Mouse (Mus musculus): ENCODE results near the gene Dars.

Dars gene

GRCm38 (mm10) chr1:128416584-128417532 is at the start of gene Dars:
Gene Dars, minus strand, starts transcription at chr1:128417368.
- peak; percentile 96 for DNase-seq (ENCODE audit: low read depth)

- no peak for DNase-seq (ENCODE audit: low read depth)
These were observed 49.7 kb upstream of the Dars start for GRCm38 (mm10) chr1:128466828-128467227.

GRCm38 (mm10) chr1:128463478-128463877 is 46.3 kb upstream of the Dars start:
- DNase-seq (ENCODE audit: low read depth): no peak

- DNase-seq (ENCODE audit: low read depth): no peak
These were observed 45.2 kb upstream of the Dars start for GRCm38 (mm10) chr1:128462389-128462788.

GRCm38 (mm10) chr1:128460780-128461179 is 43.6 kb upstream of the Dars start:
- DNase-seq (ENCODE audit: low read depth): no peak

GRCm38 (mm10) chr1:128459439-128459838 is 42.3 kb upstream of the Dars start:
- no peak for DNase-seq (ENCODE audit: low read depth)

- no peak for DNase-seq (ENCODE audit: low read depth)
These were observed 41.8 kb upstream of the Dars start for GRCm38 (mm10) chr1:128459011-128459410.

- DNase-seq (ENCODE audit: low read depth): no peak
These were observed 39.8 kb upstream of the Dars start for GRCm38 (mm10) chr1:128456844-128457445.

GRCm38 (mm10) chr1:128456271-128456670 is 39.1 kb upstream of the Dars start:
- DNase-seq (ENCODE audit: low read depth): no peak

- no peak for DNase-seq (ENCODE audit: low read depth)
These were observed 35.0 kb upstream of the Dars start for GRCm38 (mm10) chr1:128452210-128452609.

GRCm38 (mm10) chr1:128451183-128451582 is 34.0 kb upstream of the Dars start:
- DNase-seq (ENCODE audit: low read depth): no peak

- peak; percentile 85 for DNase-seq (ENCODE audit: low read depth)
These were observed 30.2 kb upstream of the Dars start for GRCm38 (mm10) chr1:128447206-128447902.

- peak; percentile 24 for DNase-seq (ENCODE audit: low read depth)
These were observed 27.0 kb upstream of the Dars start for GRCm38 (mm10) chr1:128443890-128444839.

- no peak for DNase-seq (ENCODE audit: low read depth)
These were observed 23.9 kb upstream of the Dars start for GRCm38 (mm10) chr1:128441129-128441473.

GRCm38 (mm10) chr1:128440386-128441128 is 23.4 kb upstream of the Dars start:
- no peak for DNase-seq (ENCODE audit: low read depth)

- DNase-seq (ENCODE audit: low read depth): no peak
These were observed 22.4 kb upstream of the Dars start for GRCm38 (mm10) chr1:128439618-128440017.

- no peak for DNase-seq (ENCODE audit: low read depth)
These were observed 21.4 kb upstream of the Dars start for GRCm38 (mm10) chr1:128438526-128438925.

GRCm38 (mm10) chr1:128437276-128437675 is 20.1 kb upstream of the Dars start:
- no peak for DNase-seq (ENCODE audit: low read depth)

- peak; percentile 45 for DNase-seq (ENCODE audit: low read depth)
These were observed 18.8 kb upstream of the Dars start for GRCm38 (mm10) chr1:128436015-128436414.

- no peak for DNase-seq (ENCODE audit: low read depth)
These were observed 18.4 kb upstream of the Dars start for GRCm38 (mm10) chr1:128435551-128435950.

GRCm38 (mm10) chr1:128424928-128425327 is 7.8 kb upstream of the Dars start:
- DNase-seq (ENCODE audit: low read depth): no peak

Data from induced T-regulatory cell, adult 2 months (primary cell).